Mouse (Mus musculus) left cerebral cortex, adult 2 months (tissue): ENCODE results near the gene Ube4b. TPM values are rescaled to one million over a fixed set of nuclear protein-coding genes. Genes with fewer than 3 reads are reported as not detected.

ENCODE experiments used
- DNase-seq, 2 experiments: peaks; one replicate each; pipeline ENCODE4 v3.0.0; 2021 to 2022; ENCODE audit warnings: low spot score in 2 of 2, mixed read lengths in 1 of 2; ENCODE audit errors: extremely low spot score in 1 of 2
- H3K27ac ChIP-seq: fragments of 200-600 bp; 2 replicates; pipeline ENCODE4 v1.8.1; 2022
- H3K4me3 ChIP-seq: fragments of 200-600 bp; 2 replicates; pipeline ENCODE4 v1.8.1; 2022
- CTCF ChIP-seq: fragments of 200-600 bp; IDR thresholded peaks from 2 replicates; pipeline ENCODE4 v1.8.1; 2022; ENCODE audit warnings: antibody characterized with exemption, mild to moderate bottlenecking, moderate library complexity
- intact Hi-C: fragments of 180-260 bp; cut with DNase I; formaldehyde crosslinking; loops from one replicate; pipeline ENCODE4 v1.15.1; 2025
- total RNA-seq, 2 experiments: library from RNA; stranded (reverse); gene quantifications; 2 replicates each; pipeline ENCODE4 v1.2.3; 2021

Gene Ube4b
- total RNA-seq, 2 experiments from 2014 or later, result 110 TPM

GRCm38 (mm10) chr4:149381001-149381400, 45.5 kb downstream of the Ube4b start:
- intact Hi-C loops, result no loop called here
- no peak for TF ChIP-seq CTCF
- no peak for DNase-seq
- Histone ChIP-seq H3K4me3 (no peak overlapping the region), H3K27ac (no peak overlapping the region)

GRCm38 (mm10) chr4:149379881-149380280, 46.7 kb downstream of the Ube4b start:
- no peak for DNase-seq
- intact Hi-C loops, result no loop called here
- no peak for TF ChIP-seq CTCF
- H3K4me3 ChIP-seq, result no peak overlapping the region
- H3K27ac ChIP-seq, result no peak overlapping the region

- Histone ChIP-seq H3K4me3 (no peak overlapping the region), H3K27ac (peak overlapping the region; percentile 50; the same call in 1 of the 2 replicates)
- intact Hi-C loops, result no loop called here
- TF ChIP-seq CTCF, result no peak
- DNase-seq, result no peak
These were observed 47.7 kb downstream of the Ube4b start for GRCm38 (mm10) chr4:149378819-149379218.

GRCm38 (mm10) chr4:149376034-149376433, 50.5 kb downstream of the Ube4b start:
- H3K4me3 ChIP-seq, result no peak overlapping the region
- TF ChIP-seq CTCF, result no peak
- no peak for DNase-seq
- intact Hi-C loops, result no loop called here
- no peak overlapping the region for H3K27ac ChIP-seq

- no peak for DNase-seq
- intact Hi-C loops, result no loop called here
- TF ChIP-seq CTCF, result no peak
- H3K4me3 ChIP-seq, result no peak overlapping the region
- no peak overlapping the region for H3K27ac ChIP-seq
These were observed 51.9 kb downstream of the Ube4b start for GRCm38 (mm10) chr4:149374662-149375061.

GRCm38 (mm10) chr4:149373927-149374326, 52.6 kb downstream of the Ube4b start:
- intact Hi-C loops, result no loop called here
- no peak overlapping the region for H3K27ac ChIP-seq
- DNase-seq, result no peak
- H3K4me3 ChIP-seq, result no peak overlapping the region
- no peak for TF ChIP-seq CTCF

- Histone ChIP-seq H3K27ac (no peak overlapping the region), H3K4me3 (no peak overlapping the region)
- intact Hi-C loops, result no loop called here
- peak; percentile 40 to 46 for DNase-seq
- TF ChIP-seq CTCF, result peak; percentile 79
These were observed 53.1 kb downstream of the Ube4b start for GRCm38 (mm10) chr4:149373431-149373830.

GRCm38 (mm10) chr4:149365702-149366370, 60.7 kb downstream of the Ube4b start:
- peak overlapping the region; percentile 13 for H3K27ac ChIP-seq
- H3K4me3 ChIP-seq, result no peak overlapping the region
- DNase-seq, result peak in 1 of 2 experiments; percentile 45
- no peak for TF ChIP-seq CTCF
- intact Hi-C loops, result no loop called here

GRCm38 (mm10) chr4:149364896-149365295, 61.7 kb downstream of the Ube4b start:
- H3K4me3 ChIP-seq, result no peak overlapping the region
- no peak for TF ChIP-seq CTCF
- intact Hi-C loops, result no loop called here
- H3K27ac ChIP-seq, result no peak overlapping the region
- DNase-seq, result peak; percentile 34 to 44

GRCm38 (mm10) chr4:149361051-149361450, 65.5 kb downstream of the Ube4b start:
- no peak overlapping the region for H3K27ac ChIP-seq
- DNase-seq, result no peak
- no peak for TF ChIP-seq CTCF
- intact Hi-C loops, result no loop called here
- no peak overlapping the region for H3K4me3 ChIP-seq

- DNase-seq, result no peak
- Histone ChIP-seq H3K27ac (no peak overlapping the region), H3K4me3 (no peak overlapping the region)
- no peak for TF ChIP-seq CTCF
- intact Hi-C loops, result no loop called here
These were observed 65.9 kb downstream of the Ube4b start for GRCm38 (mm10) chr4:149360647-149361046.

- DNase-seq, result no peak
- H3K27ac ChIP-seq, result no peak overlapping the region
- no peak for TF ChIP-seq CTCF
- H3K4me3 ChIP-seq, result no peak overlapping the region
- intact Hi-C loops, result no loop called here
These were observed 68.6 kb downstream of the Ube4b start for GRCm38 (mm10) chr4:149357982-149358381.

GRCm38 (mm10) chr4:149354671-149355070, 71.9 kb downstream of the Ube4b start:
- no peak for DNase-seq
- Histone ChIP-seq H3K4me3 (no peak overlapping the region), H3K27ac (no peak overlapping the region)
- no peak for TF ChIP-seq CTCF
- intact Hi-C loops, result loop anchor here (5.0 kb wide), 1 partner anchor 133 kb away; the partner anchor contains the start of genes Lzic and Nmnat1
